Mouse (Mus musculus) olfactory bulb, adult 2 months (tissue): ENCODE results near the gene Clec16a.

Source experiments
- CTCF ChIP-seq: fragments of 200-500 bp; IDR thresholded peaks from 2 replicates; pipeline ENCODE4 v1.5.1; 2012; ENCODE audit warnings: low read depth, mild to moderate bottlenecking, low read length, moderate library complexity; ENCODE audit not compliant: insufficient read depth
- POLR2A ChIP-seq: fragments of 200-500 bp; IDR thresholded peaks from 2 replicates; pipeline ENCODE4 v1.6.1; 2012; ENCODE audit warnings: mild to moderate bottlenecking, low read depth, low read length, moderate library complexity; ENCODE audit not compliant: insufficient read depth

- TF ChIP-seq POLR2A = no peak
- TF ChIP-seq CTCF = no peak
Measured at GRCm38 (mm10) chr16:10788866-10789265, 243.7 kb downstream of the Clec16a start.
